Mouse (Mus musculus) gonadal fat pad, adult 2 months (tissue): ENCODE measurements around the gene Clcnkb. TPM values are rescaled to one million over a fixed set of nuclear protein-coding genes. Genes with fewer than 3 reads are reported as not detected.

ENCODE experiments used
- polyA plus RNA-seq: library from polyadenylated mRNA; depleted of rRNA; stranded (reverse); fragments of >200 nt; gene quantifications from 2 replicates; pipeline ENCODE4 v1.2.3, GENCODE M21; 2012; rRNA removed

Gene Clcnkb
- polyA plus RNA-seq, 1 experiment: 11.5 TPM

Other genes with a start within 250 kb of the Clcnkb start
- gene Rsg1, start 202.1 kb downstream of the Clcnkb start, polyA plus RNA-seq: 1.2 and 1.7 TPM in 2 replicates
- gene Arhgef19, start 176.5 kb downstream of the Clcnkb start, polyA plus RNA-seq: 4.5 and 4.6 TPM in 2 replicates
- 5.9 and 8.3 TPM in 2 replicates for gene Epha2, start 114.8 kb downstream of the Clcnkb start, polyA plus RNA-seq
- 1.2 and 1.3 TPM in 2 replicates for gene Fam131c, start 47.8 kb downstream of the Clcnkb start, polyA plus RNA-seq
- gene Clcnka, start 17.3 kb downstream of the Clcnkb start, polyA plus RNA-seq: 0.31 and 1.3 TPM in 2 replicates
- 9.6 and 14.1 TPM in 2 replicates for gene Hspb7, start 4.8 kb upstream of the Clcnkb start, polyA plus RNA-seq
- gene Srarp, start 20.1 kb upstream of the Clcnkb start, polyA plus RNA-seq: 0.81 and 1.3 TPM in 2 replicates
- 23.8 and 30.0 TPM in 2 replicates for gene Zbtb17, start 28.6 kb upstream of the Clcnkb start, polyA plus RNA-seq
- gene Spen, start 122.6 kb upstream of the Clcnkb start, polyA plus RNA-seq: 6.9 and 13.5 TPM in 2 replicates
- gene Fblim1, start 190.1 kb upstream of the Clcnkb start, polyA plus RNA-seq: 35.0 and 35.2 TPM in 2 replicates
- 0.46 and 0.92 TPM in 2 replicates for gene Tmem82, start 202.6 kb upstream of the Clcnkb start, polyA plus RNA-seq
- 1.0 and 1.1 TPM in 2 replicates for gene Slc25a34, start 207.8 kb upstream of the Clcnkb start, polyA plus RNA-seq
- 54.2 and 58.2 TPM in 2 replicates for gene Plekhm2, start 248.9 kb upstream of the Clcnkb start, polyA plus RNA-seq